Mouse (Mus musculus): ENCODE results near the gene Gm13089. TPM values are rescaled to one million over a fixed set of nuclear protein-coding genes. Genes with fewer than 3 reads are reported as not detected.
"Not testable (repeated sequence)": the region's sequence is repeated elsewhere in the genome, so short reads cannot be mapped to it uniquely, and the experiment has no call there.

The Gm13089 gene
- not detected in 2 replicates for polyA plus RNA-seq (2012; rRNA removed)

DNA sequence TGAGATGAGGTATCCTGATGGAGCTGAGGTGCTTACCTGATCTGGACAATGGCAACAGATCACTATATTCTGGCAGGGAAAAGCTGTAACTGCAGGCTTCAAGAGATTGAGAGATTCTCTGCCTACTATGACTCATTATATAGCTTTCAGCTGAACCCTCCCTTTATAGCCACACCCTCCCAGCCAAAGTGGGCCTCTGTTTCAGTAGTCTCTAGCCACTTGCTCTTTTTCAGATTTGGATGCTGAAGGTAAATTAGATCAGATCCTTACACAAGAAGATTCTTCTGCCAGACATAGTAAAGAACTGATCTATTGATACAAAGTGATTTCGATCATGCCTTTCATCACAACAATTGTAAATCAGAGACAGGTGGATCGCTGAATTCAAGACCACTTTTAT, at the start of gene Gm13089:
Gene Gm13089, minus strand, starts transcription at position 101 of the 400 bp plus-strand sequence.
- H3K4me3 ChIP-seq (replicated peaks; ENCODE audit: extremely low read depth, low read depth, low read length): no peak within 1 kb of the TSS
- no peak for DNase-seq
- H3K4me1 ChIP-seq (ENCODE audit: control insufficient read depth, insufficient read depth, low read length): no peaks in the 10 kb centered on the region
- no peak for TF ChIP-seq CTCF (IDR thresholded peaks at IDR 0.05; ENCODE audit: insufficient read depth, low read length)
- TF ChIP-seq POLR2A (IDR thresholded peaks at IDR 0.05; ENCODE audit: borderline replicate concordance, extremely low read depth, low read depth, low read length): no peak
- WGBS: 80% methylated on average over 2 of the region's 2 CpGs

- Histone ChIP-seq H3K4me3 (replicated peaks; ENCODE audit: extremely low read depth, low read depth, low read length) (no peak within 1 kb of the TSS), H3K4me1 (ENCODE audit: control insufficient read depth, insufficient read depth, low read length) (no peaks in the 10 kb centered on the region)
- TF ChIP-seq CTCF (IDR thresholded peaks at IDR 0.05; ENCODE audit: insufficient read depth, low read length): no peak
- no peak for TF ChIP-seq POLR2A (IDR thresholded peaks at IDR 0.05; ENCODE audit: borderline replicate concordance, extremely low read depth, low read depth, low read length)
- WGBS: 83% methylated on average over 1 of the region's 1 CpGs
- DNase-seq: no peak
These were observed 16.6 kb upstream of the Gm13089 start, which contains the start of gene Gm13078 for GRCm38 (mm10) chr4:143719155-143719554. TSS of gene Gm13078 (plus strand) at chr4:143719455.

DNA sequence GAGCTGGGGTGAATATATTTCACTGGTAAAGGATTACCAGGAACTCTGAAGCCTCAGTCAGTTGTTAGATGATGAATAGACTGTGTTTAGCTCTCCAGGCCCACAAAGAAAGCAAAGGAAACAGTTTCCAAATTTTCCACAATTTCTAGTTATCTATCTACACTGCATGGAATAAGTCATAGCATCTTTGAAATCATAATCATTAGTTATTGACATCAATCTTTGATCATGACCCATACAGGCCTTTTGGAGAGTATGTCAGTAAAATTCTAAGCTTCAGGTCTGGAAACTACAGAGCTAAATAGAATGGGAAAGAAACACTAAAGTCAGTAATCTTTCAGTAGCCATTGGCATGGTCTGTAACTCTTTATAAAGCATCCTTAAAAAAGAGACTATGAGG, 45.4 kb downstream of the Gm13089 start, which contains the start of gene Gm13088:
Gene Gm13088, minus strand, starts transcription at position 101 of the 400 bp plus-strand sequence.
- DNase-seq; H3K4me3 ChIP-seq (replicated peaks; ENCODE audit: extremely low read depth, low read depth, low read length); H3K4me1 ChIP-seq (ENCODE audit: control insufficient read depth, insufficient read depth, low read length): not testable (repeated sequence)

Other genes with a start within 250 kb of the Gm13089 start
- not detected in 2 replicates for gene Gm13043, start 191.4 kb downstream of the Gm13089 start, polyA plus RNA-seq (2012; rRNA removed)
- gene Gm13040, start 166.8 kb downstream of the Gm13089 start, polyA plus RNA-seq (2012; rRNA removed): not detected in 2 replicates
- not detected in 2 replicates for gene BC080695, start 151.0 kb downstream of the Gm13089 start, polyA plus RNA-seq (2012; rRNA removed)
- not detected in 2 replicates for gene Gm13057, start 151.0 kb downstream of the Gm13089 start, polyA plus RNA-seq (2012; rRNA removed)
- not detected in 2 replicates for gene Gm13083, start 87.7 kb downstream of the Gm13089 start, polyA plus RNA-seq (2012; rRNA removed)
- gene Gm13088, start 45.5 kb downstream of the Gm13089 start, polyA plus RNA-seq (2012; rRNA removed): not detected in 2 replicates
- gene Gm13078, start 16.7 kb upstream of the Gm13089 start, polyA plus RNA-seq (2012; rRNA removed): not detected in 2 replicates
- not detected in 2 replicates for gene Gm13023, start 86.6 kb upstream of the Gm13089 start, polyA plus RNA-seq (2012; rRNA removed)
- gene Gm13084, start 113.4 kb upstream of the Gm13089 start, polyA plus RNA-seq (2012; rRNA removed): not detected in 2 replicates
- gene Gm13103, start 143.8 kb upstream of the Gm13089 start, polyA plus RNA-seq (2012; rRNA removed): not detected in 2 replicates
- gene Pramef6, start 197.7 kb upstream of the Gm13089 start, polyA plus RNA-seq (2012; rRNA removed): not detected in 2 replicates
- not detected in 2 replicates for gene Pramef25, start 248.3 kb upstream of the Gm13089 start, polyA plus RNA-seq (2012; rRNA removed)

Measured in lung, adult 2 months (tissue).